Mouse (Mus musculus) liver, adult 2 months (tissue): Measurements from ENCODE around the gene Ier3. TPM values are rescaled to one million over a fixed set of nuclear protein-coding genes. Genes with fewer than 3 reads are reported as not detected.

Experiments
- DNase-seq: peaks from one replicate; pipeline ENCODE4 v3.0.0-alpha.2; 2011; ENCODE audit warnings: low read depth, low spot score; ENCODE audit errors: extremely low read depth
- H3K27ac ChIP-seq: fragments of 200-500 bp; replicated peaks from 2 replicates; pipeline ENCODE4 v1.5.1; 2012; ENCODE audit warnings: low read depth, mild to moderate bottlenecking, control low read depth, inconsistent platforms, low read length; ENCODE audit not compliant: insufficient read depth
- H3K27me3 ChIP-seq: fragments of 200-500 bp; 2 replicates; pipeline ENCODE4 v1.6.1; 2012; ENCODE audit warnings: mild to moderate bottlenecking, moderate library complexity, low read length, inconsistent platforms; ENCODE audit not compliant: control insufficient read depth, insufficient read depth
- H3K36me3 ChIP-seq: fragments of 200-500 bp; 2 replicates; pipeline ENCODE4 v1.6.1; 2012; ENCODE audit warnings: low read length, inconsistent platforms; ENCODE audit not compliant: control insufficient read depth, insufficient read depth
- H3K4me1 ChIP-seq: fragments of 200-500 bp; 2 replicates; pipeline ENCODE4 v1.6.1; 2011; ENCODE audit warnings: low read length; ENCODE audit not compliant: control insufficient read depth, insufficient read depth
- H3K4me3 ChIP-seq: fragments of 200-500 bp; 2 replicates; pipeline ENCODE4 v1.5.1; 2011; ENCODE audit warnings: low read depth, mild to moderate bottlenecking, control low read depth, low read length, moderate library complexity; ENCODE audit not compliant: insufficient read depth
- H3K79me2 ChIP-seq: fragments of 200-500 bp; 2 replicates; pipeline ENCODE4 v1.6.1; 2012; ENCODE audit warnings: inconsistent platforms, mild to moderate bottlenecking, low read length, moderate library complexity; ENCODE audit not compliant: control insufficient read depth, insufficient read depth
- H3K9ac ChIP-seq: fragments of 200-500 bp; 2 replicates; pipeline ENCODE4 v1.6.1; 2012; ENCODE audit warnings: low read depth, mild to moderate bottlenecking, control low read depth, inconsistent platforms, low read length
- CTCF ChIP-seq: fragments of 200-500 bp; IDR thresholded peaks from 2 replicates; pipeline ENCODE4 v1.5.1; 2011; ENCODE audit warnings: low read depth, low read length, control low read depth
- POLR2A ChIP-seq: fragments of 200-500 bp; IDR thresholded peaks from 2 replicates; pipeline ENCODE4 v1.6.1; 2011; ENCODE audit warnings: low read length, control low read depth; ENCODE audit not compliant: insufficient read depth; ENCODE audit errors: extremely low read depth
- WGBS: fragments of 180-500 bp; shearing (Covaris S2); methylation state at CpG from one replicate; pipeline ENCODE4 v1.1.7; 2018; 5-methylcytosine and 5-hydroxymethylcytosine counted together
- polyA plus RNA-seq: library from polyadenylated mRNA; depleted of rRNA; stranded (reverse); fragments of >200 nt; gene quantifications from 2 replicates; pipeline ENCODE4 v1.2.3, GENCODE M21; 2012
- total RNA-seq: library from RNA; depleted of rRNA; stranded (reverse); fragments of >200 nt; gene quantifications from 2 replicates; pipeline ENCODE4 v1.2.3, GENCODE M21; 2014

Ier3 gene
- total and polyA plus RNA-seq, 2 experiments, result 0.92 to 1.6 TPM

DNA sequence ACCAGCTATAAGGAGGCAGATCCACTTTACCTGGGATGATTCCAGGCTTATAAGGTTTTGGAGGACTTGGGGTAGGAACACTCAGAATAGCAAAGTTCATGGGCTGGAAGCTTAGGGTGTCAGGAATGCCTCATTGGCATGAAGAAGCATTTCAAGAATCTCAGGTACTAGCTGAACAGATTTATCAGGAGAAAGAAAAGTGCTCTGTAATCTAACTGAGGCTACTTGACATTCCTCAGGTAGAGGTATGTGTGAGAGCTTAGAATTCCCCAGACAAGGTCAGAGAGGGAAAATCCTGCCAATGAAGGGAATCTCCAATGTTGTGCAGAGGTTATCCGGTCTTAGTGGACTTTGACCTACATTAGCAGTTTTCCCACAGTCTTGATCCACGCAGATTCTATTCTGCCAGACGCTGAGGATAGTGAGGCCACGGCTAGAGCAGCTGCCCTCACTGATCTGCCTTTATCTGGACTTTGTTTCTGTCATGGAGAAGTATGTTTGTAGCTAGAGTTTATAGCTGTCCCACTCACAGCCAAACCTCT, 17.6 kb upstream of the Ier3 start:
- H3K79me2 ChIP-seq, result no peaks in the 10 kb centered on the region
- no peaks in the 10 kb centered on the region for H3K36me3 ChIP-seq
- no peak for TF ChIP-seq CTCF
- H3K4me3 ChIP-seq, result no peak overlapping the region
- H3K27ac ChIP-seq, result no peak overlapping the region
- H3K9ac ChIP-seq, result no peak overlapping the region
- peak; percentile 74 for DNase-seq
- H3K4me1 ChIP-seq, result peaks cover 9% of the 10 kb centered on the region; the same call in 1 of the 2 replicates
- WGBS, result 12% methylated on average over 4 of the region's 4 CpGs
- no peaks in the 10 kb centered on the region for H3K27me3 ChIP-seq

DNA sequence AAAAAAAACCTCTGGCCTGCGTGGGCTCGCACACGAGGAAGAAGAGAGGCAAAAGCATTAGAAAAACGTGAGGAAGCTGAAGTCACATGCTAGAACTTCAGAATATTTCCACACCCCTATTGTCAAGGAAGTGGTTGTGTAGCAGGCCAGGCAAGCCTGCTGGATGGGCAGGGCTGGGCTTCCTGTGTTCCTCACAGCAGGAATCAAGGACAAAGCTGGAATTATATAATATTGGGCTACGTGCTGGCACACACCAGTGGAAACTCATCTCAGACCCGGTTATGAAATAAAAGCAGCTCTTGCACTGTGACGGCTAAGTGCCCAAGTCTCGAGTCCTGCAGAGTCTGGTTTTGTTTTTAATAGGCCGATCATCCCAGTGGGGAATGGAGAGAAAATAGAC, 13.4 kb upstream of the Ier3 start:
- no peaks in the 10 kb centered on the region for H3K27me3 ChIP-seq
- no peak for TF ChIP-seq CTCF
- no peak for TF ChIP-seq POLR2A
- no peak overlapping the region for H3K9ac ChIP-seq
- no peak overlapping the region for H3K4me3 ChIP-seq
- H3K4me1 ChIP-seq, result peaks cover 13% of the 10 kb centered on the region
- peak; percentile 61 for DNase-seq
- H3K27ac ChIP-seq, result peak overlapping the region; percentile 65
- 47% methylated on average over 9 of the region's 9 CpGs for WGBS
- no peaks in the 10 kb centered on the region for H3K36me3 ChIP-seq
- no peaks in the 10 kb centered on the region for H3K79me2 ChIP-seq

DNA sequence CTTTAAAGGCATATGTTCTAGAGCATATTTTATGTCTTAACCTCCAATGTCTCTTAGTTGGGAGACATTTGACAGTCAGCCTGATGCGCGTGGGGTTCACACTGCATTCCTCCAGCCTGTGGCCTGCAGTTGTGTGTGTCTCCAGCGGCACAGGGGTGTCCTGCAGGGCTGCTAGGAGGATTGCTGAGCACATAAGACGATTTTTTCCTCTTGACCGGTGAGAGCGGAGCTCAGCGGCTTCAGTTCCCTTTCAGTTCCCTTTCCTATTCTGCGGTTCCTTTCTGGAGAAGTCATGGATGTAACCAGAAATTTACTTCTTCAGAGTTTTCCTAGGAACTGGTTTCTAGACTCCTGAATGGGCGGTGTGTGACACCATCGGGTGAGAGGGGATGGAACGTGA, 12.1 kb upstream of the Ier3 start:
- Histone ChIP-seq H3K79me2 (no peaks in the 10 kb centered on the region), H3K4me3 (no peak overlapping the region), H3K36me3 (no peaks in the 10 kb centered on the region), H3K9ac (no peak overlapping the region), H3K27me3 (no peaks in the 10 kb centered on the region), H3K4me1 (peaks cover 12% of the 10 kb centered on the region), H3K27ac (no peak overlapping the region)
- no peak for TF ChIP-seq POLR2A
- TF ChIP-seq CTCF, result 0 out of 2 replicates have a peak, but pooled peaks have one; percentile 4
- 85% methylated on average over 11 of the region's 11 CpGs for WGBS
- DNase-seq, result no peak

DNA sequence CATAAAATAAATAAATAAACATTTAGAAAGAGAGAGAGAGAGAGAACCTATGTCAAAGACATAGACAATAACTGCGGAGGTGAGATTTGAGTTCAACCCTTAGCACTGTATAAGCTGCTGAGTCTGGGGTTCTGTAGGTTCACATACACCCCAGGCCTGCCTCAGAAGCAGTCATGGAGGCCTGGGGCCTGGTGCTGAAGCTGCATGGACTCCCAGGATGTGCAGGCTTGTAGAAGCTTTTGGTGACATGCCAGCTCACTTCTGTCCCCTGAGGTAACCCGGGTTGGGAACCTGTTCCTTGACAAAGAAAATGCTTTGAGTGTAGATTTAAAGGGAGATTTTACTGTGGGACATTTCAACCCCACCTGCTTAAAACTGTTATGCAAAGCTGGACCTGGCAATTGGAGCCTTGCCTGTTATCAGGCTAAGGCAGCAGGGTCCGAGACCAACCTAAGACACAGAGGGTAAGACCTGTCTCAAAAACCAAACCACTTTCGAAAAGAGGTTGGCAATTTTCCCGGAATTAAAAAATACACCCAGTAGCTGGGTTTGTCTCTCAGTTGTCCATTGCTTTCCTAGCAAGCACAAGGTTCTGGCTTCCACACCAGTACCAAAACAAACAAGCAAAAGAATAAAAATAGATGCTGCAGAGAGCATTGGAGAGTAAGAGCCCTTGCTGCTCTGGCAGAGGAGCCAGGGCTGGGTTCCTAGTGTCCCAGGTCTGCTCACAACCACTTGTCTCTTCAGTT, 10.4 kb upstream of the Ier3 start:
- no peak overlapping the region for H3K27ac ChIP-seq
- H3K9ac ChIP-seq, result no peak overlapping the region

DNA sequence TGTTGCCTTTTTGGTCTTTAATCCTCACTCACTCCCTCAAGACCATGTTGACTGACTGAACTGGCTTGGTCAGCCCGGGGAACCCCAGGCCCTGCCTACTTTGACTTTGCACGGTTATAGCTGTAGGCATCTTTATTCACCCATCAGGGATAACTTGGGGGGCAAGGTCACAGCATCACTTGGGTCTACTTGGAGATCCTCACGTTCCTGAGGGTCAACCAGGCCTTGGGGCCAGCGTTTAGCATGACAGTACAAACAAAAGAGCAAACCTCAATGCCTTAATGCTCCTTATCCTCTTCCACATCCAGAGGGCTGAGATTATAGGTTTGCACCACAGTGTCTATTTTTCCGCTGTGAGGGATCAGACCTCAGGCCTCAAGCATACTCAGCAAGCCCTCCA, 9.2 kb upstream of the Ier3 start:
- no peak for DNase-seq
- 92% methylated on average over 5 of the region's 5 CpGs for WGBS
- Histone ChIP-seq H3K79me2 (no peaks in the 10 kb centered on the region), H3K27ac (no peak overlapping the region), H3K4me1 (peaks cover 27% of the 10 kb centered on the region), H3K4me3 (no peak overlapping the region), H3K27me3 (no peaks in the 10 kb centered on the region), H3K36me3 (no peaks in the 10 kb centered on the region), H3K9ac (no peak overlapping the region)
- no peak for TF ChIP-seq POLR2A
- no peak for TF ChIP-seq CTCF

More for the DNA sequence above, 10.4 kb upstream of the Ier3 start:
- H3K27me3 ChIP-seq, result no peaks in the 10 kb centered on the region
- H3K79me2 ChIP-seq, result no peaks in the 10 kb centered on the region
- peaks cover 22% of the 10 kb centered on the region for H3K4me1 ChIP-seq
- DNase-seq, result no peak
- no peak overlapping the region for H3K4me3 ChIP-seq
- no peaks in the 10 kb centered on the region for H3K36me3 ChIP-seq
- no peak for TF ChIP-seq CTCF
- TF ChIP-seq POLR2A, result no peak
- WGBS, result 61% methylated on average over 5 of the region's 5 CpGs

DNA sequence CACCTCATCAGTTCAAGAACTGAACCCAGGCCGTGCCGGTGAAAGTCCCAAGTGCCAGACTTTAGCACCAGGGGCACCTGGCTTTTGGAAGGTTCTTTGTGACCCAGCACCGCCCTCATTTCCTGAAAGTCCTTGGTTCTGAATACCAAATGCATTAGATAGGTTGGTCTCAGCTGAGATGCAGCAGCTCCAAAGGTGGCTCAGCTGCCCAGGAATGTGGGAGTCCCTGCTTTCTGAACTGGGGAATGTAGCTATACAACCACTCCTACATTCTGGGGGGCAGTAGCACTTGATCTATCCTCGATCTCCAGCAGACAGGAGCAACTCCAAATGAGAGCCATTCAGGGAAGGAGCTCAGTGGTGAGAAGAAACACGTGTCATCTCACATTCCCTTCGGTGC, 8.7 kb upstream of the Ier3 start:
- Histone ChIP-seq H3K36me3 (no peaks in the 10 kb centered on the region), H3K27me3 (no peaks in the 10 kb centered on the region), H3K4me3 (no peak overlapping the region), H3K9ac (peak overlapping the region; percentile 22; the same call in 1 of the 2 replicates), H3K79me2 (no peaks in the 10 kb centered on the region), H3K4me1 (peaks cover 27% of the 10 kb centered on the region), H3K27ac (peak overlapping the region; percentile 51)
- WGBS, result 79% methylated on average over 6 of the region's 6 CpGs
- TF ChIP-seq CTCF (no peak), POLR2A (no peak)
- DNase-seq, result no peak
